Mouse (Mus musculus) brain, adult 2 months (tissue): ENCODE measurements around the gene Sh3pxd2a.
"Not testable (repeated sequence)": the region's sequence is repeated elsewhere in the genome, so short reads cannot be mapped to it uniquely, and the experiment has no call there.

Experiments
- DNase-seq: peaks from one replicate; pipeline ENCODE4 v3.0.0; 2011; ENCODE audit warnings: low read depth, low spot score

Gene Sh3pxd2a

GRCm38 (mm10) chr19:47409142-47409541 is 55.1 kb downstream of the Sh3pxd2a start:
- DNase-seq = no peak

GRCm38 (mm10) chr19:47408656-47409055 is 55.5 kb downstream of the Sh3pxd2a start:
- no peak for DNase-seq

- DNase-seq = no peak
Observed at GRCm38 (mm10) chr19:47407332-47407731, 56.9 kb downstream of the Sh3pxd2a start.

DNA sequence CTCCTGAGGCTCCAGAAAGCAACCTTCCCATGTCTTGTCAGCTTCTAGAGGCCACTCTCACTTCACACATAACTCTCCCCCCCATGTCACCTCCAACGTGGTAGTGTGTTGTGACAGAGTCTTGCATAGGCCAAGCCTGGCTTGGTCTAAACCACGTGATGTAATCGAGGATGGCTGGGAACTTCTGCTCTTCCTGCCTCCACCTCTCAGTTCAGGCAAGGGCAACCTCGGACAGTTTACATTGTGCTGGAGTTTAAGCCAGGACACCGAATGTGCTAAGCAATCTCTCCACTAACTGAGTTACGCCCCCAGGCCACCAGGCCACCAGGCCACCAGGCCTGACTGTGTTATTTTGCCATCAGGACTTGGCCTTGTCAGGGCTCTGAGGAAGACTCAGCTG is 57.7 kb downstream of the Sh3pxd2a start:
- DNase-seq = no peak

DNA sequence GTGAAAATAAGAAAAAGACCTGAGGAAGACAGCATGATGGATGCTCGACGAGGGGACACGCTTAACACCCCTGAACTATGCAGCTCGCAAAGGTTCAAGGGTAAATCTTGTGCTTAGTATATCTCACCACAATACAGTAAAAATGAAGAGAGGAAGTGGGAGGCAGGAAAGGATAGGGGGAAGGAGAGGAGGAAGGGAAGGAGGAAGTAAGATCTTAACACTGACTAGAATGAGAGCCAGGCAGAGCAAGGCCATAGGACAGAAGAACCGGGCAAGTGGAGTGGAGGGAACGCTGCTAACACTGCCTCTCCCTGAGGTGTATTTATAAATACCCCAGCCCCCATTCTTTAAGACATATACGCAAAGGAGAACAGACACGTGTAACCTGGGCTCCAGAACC is 58.7 kb downstream of the Sh3pxd2a start:
- DNase-seq = no peak

GRCm38 (mm10) chr19:47403391-47404379 is 60.5 kb downstream of the Sh3pxd2a start:
- no peak for DNase-seq

DNA sequence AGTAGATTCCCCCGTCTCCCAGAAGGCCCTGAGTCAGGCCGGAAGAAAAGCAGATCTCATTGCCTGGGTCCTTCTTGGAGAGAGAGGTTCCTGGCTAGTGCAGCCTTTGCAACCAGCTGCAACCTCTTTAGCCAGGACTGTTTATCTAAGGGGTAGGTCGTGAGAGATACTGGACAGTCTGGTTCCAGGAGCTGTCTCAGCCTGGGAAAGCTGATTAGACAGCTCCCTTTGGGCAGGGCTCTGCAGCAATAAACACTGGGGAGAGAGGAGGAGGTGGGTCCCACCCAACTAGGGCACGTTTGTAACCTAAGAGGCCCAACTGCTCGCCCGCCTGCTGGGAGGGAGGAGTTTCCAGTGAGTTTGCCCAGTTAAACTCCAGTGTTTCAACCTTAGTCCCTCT is 61.2 kb downstream of the Sh3pxd2a start:
- no peak for DNase-seq

GRCm38 (mm10) chr19:47402544-47402943 is 61.7 kb downstream of the Sh3pxd2a start:
- DNase-seq = no peak

GRCm38 (mm10) chr19:47399709-47400108 is 64.5 kb downstream of the Sh3pxd2a start:
- DNase-seq = no peak

DNA sequence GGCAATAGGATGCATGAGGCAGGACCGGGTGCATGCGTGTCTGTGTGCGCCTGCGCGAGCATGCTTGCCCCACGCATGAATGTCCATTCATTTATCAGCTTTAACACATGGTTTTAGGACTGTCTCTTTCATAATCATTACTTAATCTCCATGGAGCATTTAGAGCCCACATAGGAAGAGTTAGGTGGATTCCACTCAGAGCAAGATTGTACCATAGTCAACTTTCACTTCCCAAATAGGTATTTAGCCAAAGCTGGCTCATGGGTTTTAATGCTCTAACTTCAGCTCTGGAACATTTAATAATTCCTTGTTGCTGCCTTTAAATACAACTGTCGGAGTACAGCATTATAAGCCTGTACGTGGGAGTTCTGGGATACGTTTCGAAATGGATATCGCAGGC is 65.2 kb downstream of the Sh3pxd2a start:
- no peak for DNase-seq

DNA sequence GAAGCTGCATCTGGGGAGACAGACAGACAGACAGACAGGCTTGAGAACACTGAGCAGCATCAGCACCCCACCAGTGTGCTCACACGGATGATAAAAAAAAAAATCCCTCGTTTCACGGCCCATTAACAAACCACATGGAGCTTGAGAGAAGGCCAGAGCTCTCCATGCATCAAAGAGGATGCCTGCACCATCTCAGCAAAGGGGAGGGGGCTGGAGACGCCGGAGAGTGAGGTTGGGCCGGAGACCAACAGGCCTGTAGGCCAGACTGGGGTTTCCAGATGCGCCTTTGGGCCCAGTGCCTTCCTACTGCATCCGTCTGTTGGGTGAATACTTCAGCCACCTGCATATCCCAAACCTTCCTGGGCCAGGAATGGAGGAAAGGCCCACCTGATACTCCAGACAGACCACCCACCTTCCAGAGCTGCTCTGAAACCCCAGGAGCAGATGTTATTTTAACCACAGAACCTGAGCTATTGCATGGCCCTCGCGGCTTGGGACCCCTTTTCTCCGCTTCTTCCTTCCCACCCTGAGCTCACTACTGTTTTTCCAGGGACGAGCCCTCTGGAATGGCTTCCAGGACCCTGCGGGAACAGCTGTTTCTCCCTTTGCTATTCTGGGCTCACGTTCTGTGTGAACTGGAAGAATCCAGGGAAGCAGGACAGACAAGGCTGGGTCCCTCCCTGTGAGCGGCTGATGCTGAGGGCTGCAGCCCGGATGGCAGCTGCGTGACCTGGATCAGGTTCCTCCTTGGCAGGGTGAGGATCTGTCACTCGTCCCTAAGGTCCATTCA is 66.1 kb downstream of the Sh3pxd2a start:
- no peak for DNase-seq

DNA sequence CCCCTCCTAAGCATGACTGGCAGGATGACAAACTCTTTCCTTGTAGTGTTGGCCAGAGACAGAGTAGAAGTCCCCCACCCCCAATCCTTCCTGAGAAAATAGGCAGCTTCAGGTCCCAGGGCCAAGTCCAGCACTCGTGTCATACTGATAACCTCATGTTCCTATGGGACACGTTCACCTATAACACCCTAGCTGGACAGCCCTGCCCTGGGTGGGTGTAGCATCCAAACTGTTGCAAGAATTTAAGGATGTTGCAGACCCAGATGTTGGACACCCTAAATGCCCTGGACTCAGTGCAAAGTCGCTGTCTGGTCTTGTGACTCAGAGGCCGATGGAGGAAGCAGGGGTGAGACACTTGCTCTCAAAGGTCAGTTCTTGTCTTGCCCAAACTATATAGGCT is 68.9 kb downstream of the Sh3pxd2a start:
- DNase-seq = no peak

DNA sequence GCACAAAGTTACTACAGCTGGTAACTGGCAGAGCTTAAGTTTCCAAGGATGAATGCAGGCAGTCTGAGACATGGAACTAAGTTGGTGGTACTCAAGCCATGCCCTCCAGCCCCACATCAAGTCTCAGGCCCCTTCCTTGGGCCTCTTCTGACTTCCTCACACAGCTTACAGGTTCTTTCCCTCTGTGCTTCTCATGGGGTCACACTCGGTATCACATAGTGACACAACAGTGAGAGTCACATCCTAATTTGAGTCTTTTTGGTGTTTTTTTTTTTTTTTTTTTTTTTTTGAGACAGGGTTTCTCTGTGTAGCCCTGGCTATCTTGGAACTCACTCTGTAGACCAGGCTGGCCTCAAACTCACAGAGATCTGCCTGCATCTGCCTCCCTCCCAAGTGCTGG is 69.4 kb downstream of the Sh3pxd2a start:
- not testable (repeated sequence) for DNase-seq

GRCm38 (mm10) chr19:47390878-47391277 is 73.3 kb downstream of the Sh3pxd2a start:
- DNase-seq = no peak

DNA sequence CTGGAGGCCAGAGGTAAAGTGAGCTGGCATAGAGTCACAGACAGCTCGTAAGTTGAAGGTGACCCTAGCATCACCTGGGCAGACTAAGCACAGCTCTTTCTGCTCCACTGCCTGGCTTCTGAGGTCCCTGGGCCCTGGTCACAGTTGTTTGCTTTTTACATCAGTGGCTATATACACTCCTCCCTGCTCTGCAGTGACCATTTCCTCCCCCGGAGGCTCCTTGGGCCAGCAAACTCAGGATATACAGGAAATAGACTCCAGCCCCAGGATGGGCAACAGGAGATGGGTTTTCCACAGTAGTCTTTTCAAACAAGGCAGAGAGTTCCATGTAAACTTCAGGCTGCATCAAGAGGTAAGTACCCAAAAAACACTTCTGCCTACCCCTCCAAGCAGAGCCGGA is 76.3 kb downstream of the Sh3pxd2a start:
- no peak for DNase-seq

- DNase-seq = no peak
Observed at GRCm38 (mm10) chr19:47387395-47387794, 76.8 kb downstream of the Sh3pxd2a start.

GRCm38 (mm10) chr19:47385971-47386370 is 78.2 kb downstream of the Sh3pxd2a start:
- no peak for DNase-seq

DNA sequence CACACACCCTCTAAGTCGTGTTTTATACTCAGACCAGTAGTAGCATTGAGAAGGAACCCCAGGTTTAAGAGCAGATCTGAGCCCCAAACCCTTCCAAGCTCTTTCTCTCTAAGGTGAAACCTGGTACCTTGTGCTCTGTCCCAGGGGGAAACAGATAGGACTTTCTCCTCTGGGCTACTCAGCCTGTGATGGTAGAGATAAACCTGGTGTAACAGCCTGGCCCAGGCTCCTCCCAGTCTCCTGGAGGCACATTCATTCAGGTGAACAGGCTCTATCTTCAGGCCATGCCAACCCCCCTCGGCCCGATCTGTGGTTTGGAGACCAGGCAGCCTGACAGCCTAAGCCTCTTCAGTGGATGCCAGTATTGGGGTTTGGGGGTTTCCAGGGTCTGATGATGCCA is 79.6 kb downstream of the Sh3pxd2a start:
- no peak for DNase-seq

GRCm38 (mm10) chr19:47384036-47384435 is 80.2 kb downstream of the Sh3pxd2a start:
- no peak for DNase-seq

- DNase-seq = peak; percentile 26
Observed at GRCm38 (mm10) chr19:47382268-47382667, 81.9 kb downstream of the Sh3pxd2a start.

DNA sequence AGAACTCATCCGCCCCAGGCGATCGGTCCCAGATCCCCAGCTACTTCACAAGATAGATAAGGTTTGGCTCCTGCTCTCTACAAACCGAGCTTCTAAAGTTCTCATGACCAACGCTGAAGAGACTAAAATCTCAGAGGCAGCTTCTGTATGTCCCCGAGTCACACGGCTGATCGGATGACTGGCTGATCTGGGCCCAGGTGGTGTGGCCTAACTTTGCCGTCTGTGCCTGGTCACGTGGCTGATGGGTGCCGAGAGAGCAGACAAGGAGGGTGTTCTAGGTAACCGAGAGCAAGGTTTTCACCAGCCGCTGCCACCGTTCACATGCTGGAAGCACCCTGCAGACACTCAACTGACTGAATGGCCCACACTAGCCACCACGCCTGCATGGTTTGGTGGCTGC is 83.2 kb downstream of the Sh3pxd2a start:
- DNase-seq = no peak

DNA sequence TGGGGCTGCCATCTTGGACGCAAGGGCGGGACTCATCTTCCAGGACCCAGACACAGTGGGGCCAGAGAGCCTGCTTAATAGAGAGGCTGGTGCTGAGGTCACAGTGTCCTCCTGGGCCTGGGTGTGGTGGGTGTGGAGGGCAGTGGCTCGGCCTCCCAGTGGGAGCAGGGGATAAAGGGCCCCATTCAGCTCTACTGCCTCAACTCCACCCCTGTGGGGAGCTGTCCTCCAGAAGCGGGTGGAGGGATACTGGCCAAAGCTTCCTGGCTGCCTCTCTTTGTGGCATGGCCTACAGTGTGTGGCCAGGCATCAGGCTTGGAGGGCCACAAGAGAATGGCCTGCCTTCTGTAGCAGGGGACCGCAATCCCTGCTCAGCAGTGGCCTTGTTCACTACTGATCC is 85.1 kb downstream of the Sh3pxd2a start:
- DNase-seq = peak; percentile 39
